In the genomic region with DNA sequence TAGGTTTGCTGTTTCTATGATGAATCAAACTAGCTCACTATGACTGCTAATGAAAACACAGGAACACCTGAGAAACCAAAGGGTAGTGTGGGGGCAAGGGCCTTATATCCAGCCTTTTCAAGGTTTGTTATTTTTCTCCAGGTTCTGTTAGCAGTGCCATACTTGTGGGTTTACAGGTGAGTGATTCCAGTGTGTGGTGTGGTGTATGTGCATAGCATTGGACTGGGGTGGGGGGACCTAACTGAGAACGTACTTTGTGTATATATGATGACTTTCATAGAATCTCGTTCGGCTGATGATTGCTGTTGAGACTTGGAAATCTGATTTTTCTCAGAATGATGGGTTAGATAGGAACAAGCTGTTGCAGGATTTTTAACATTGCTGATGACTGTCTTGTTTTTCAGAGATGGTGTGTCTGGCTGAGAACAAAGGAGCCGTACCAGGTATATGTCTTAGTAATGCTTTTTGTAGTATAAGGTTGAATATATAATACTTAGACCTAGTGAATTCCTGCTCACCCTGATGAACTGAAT, we compare ENCODE assay signal across 1 mouse cellular context.
A peak's percentile ranks its signal among the peaks of the same experiment; 100 is the strongest.
TF ChIP-seq lines count a peak whose summit lies in the region.

No protein-coding gene starts in this region.

TF ChIP-seq in CH12.LX, 34 proteins besides CTCF, POLR2A, EP300 and RAD21:
- TF ChIP-seq KAT2A (IDR thresholded peaks at IDR 0.05; ENCODE audit: insufficient replicate concordance, low read length) (0 out of 2 replicates have a peak, but pooled peaks have one; percentile 48), NRF1 (IDR thresholded peaks at IDR 0.05; ENCODE audit: low read depth, low read length) (no peak), JUND (conservative IDR thresholded peaks at IDR 0.05; ENCODE audit: low read depth, low read length) (no peak), ZMIZ1 (IDR thresholded peaks at IDR 0.05; ENCODE audit: low read depth, low read length) (no peak; the same call in 1 of the 2 replicates), UBTF (IDR thresholded peaks at IDR 0.05; ENCODE audit: low read depth, low read length) (no peak), E2F4 (IDR thresholded peaks at IDR 0.05; ENCODE audit: insufficient replicate concordance, low read depth, low read length) (no peak), SMC3 (IDR thresholded peaks at IDR 0.05; ENCODE audit: low read depth, low read length) (no peak), IRF4 (IDR thresholded peaks at IDR 0.05; ENCODE audit: low read depth, low read length) (no peak), NELFE (IDR thresholded peaks at IDR 0.05; ENCODE audit: low read depth, low read length) (no peak), MAFK (IDR thresholded peaks at IDR 0.05; ENCODE audit: insufficient replicate concordance, low read length) (no peak), TBP (conservative IDR thresholded peaks at IDR 0.05; ENCODE audit: low read depth, low read length) (no peak), RCOR1 (conservative IDR thresholded peaks at IDR 0.05; ENCODE audit: low read depth, low read length) (no peak), JUN (IDR thresholded peaks at IDR 0.05; ENCODE audit: insufficient read depth, low read depth, low read length) (no peak), USF2 (conservative IDR thresholded peaks at IDR 0.05; ENCODE audit: low read depth, low read length) (no peak), PAX5 (IDR thresholded peaks at IDR 0.05; ENCODE audit: low read length) (no peak), POLR2AphosphoS2 (IDR thresholded peaks at IDR 0.05; ENCODE audit: low read depth, low read length) (peak; percentile 77), MYC (IDR thresholded peaks at IDR 0.05; ENCODE audit: low read depth, low read length) (no peak), ETS1 (conservative IDR thresholded peaks at IDR 0.05; ENCODE audit: low read depth, low read length) (no peak), CHD2 (IDR thresholded peaks at IDR 0.05; ENCODE audit: low read length) (0 out of 2 replicates have a peak, but pooled peaks have one; percentile 46), BHLHE40 (IDR thresholded peaks at IDR 0.05; ENCODE audit: low read depth, low read length) (no peak)
